Mouse (Mus musculus): ENCODE results near the gene Sec61b. TPM values are rescaled to one million over a fixed set of nuclear protein-coding genes. Genes with fewer than 3 reads are reported as not detected.

Sec61b gene
- polyA plus RNA-seq, 1 experiment from 2014 or later: 244 TPM

Other genes with a start within 250 kb of the Sec61b start
- 17.7 and 27.1 TPM in 2 replicates for gene Tgfbr1, start 121.4 kb upstream of the Sec61b start, polyA plus RNA-seq (2015; fragmentation: Nextera tagmentation; extraction: Ambion mirVana)
- gene Alg2, start 325 bp upstream of the Sec61b start, polyA plus RNA-seq (2015; fragmentation: Nextera tagmentation; extraction: Ambion mirVana): 347 and 352 TPM in 2 replicates